ENCODE assay signal across 9 mouse cellular contexts in genomic region chr1:87786251-87786650, GRCm38 (mm10). TPM values are rescaled to one million over a fixed set of nuclear protein-coding genes. Genes with fewer than 3 reads are reported as not detected.
DNase-seq lines count a peak whose midpoint lies in the region; ATAC-seq lines count a peak whose summit lies in the region.
"Had no signal": no experiment of that assay in that cellular context is flagged by ENCODE, and none has a peak within 500 bp of the region (broad histone marks: within the 10 kb centered on the region; RNA-seq: fewer than 3 reads in every experiment).

No protein-coding gene starts in this region.

- H3K4me1 ChIP-seq in forebrain, embryonic 14.5 days (ENCODE audit: control insufficient read depth, insufficient read depth, low read length): no peaks in the 10 kb centered on the region
- no peaks in the 10 kb centered on the region for H3K4me1 ChIP-seq in forebrain, embryonic 12.5 days
- H3K4me1 ChIP-seq in midbrain, embryonic 10.5 days: no peaks in the 10 kb centered on the region
- H3K4me1 ChIP-seq: midbrain, embryonic 12.5 days had no signal

- H3K4me2 ChIP-seq in forebrain, embryonic 14.5 days (ENCODE audit: low read length): no peak overlapping the region
- H3K4me2 ChIP-seq in forebrain, embryonic 12.5 days: no peak overlapping the region
- H3K4me2 ChIP-seq: midbrain, embryonic 12.5 days had no signal

- no peaks in the 10 kb centered on the region for H3K9me3 ChIP-seq in forebrain, embryonic 14.5 days (replicated peaks; ENCODE audit: control insufficient read depth, low read length)
- no peaks in the 10 kb centered on the region for H3K9me3 ChIP-seq in forebrain, embryonic 12.5 days
- no peaks in the 10 kb centered on the region for H3K9me3 ChIP-seq in midbrain, embryonic 10.5 days (replicated peaks)
- H3K9me3 ChIP-seq: midbrain, embryonic 12.5 days had no signal

- DNase-seq in forebrain, embryonic 14.5 days (ENCODE audit: low spot score): peak; percentile 51
- peak; percentile 72 for DNase-seq in testis, postnatal 10 days (ENCODE audit: low spot score)
- DNase-seq in testis, postnatal 14 days (ENCODE audit: low spot score): no peak
- DNase-seq in left cerebral cortex, postnatal 36 days (ENCODE audit: low spot score in 2 of 2): peak; percentile 56 to 72
- no peak for DNase-seq in c-Kit-positive CD71-positive TER-119-positive erythroid progenitor cells, embryonic 14.5 days (ENCODE audit: low spot score)
- DNase-seq in cerebellum, adult 11 months: no peak
- no peak for DNase-seq in midbrain, embryonic 10.5 days (ENCODE audit: low spot score)

- no peak overlapping the region for H3K4me3 ChIP-seq in forebrain, embryonic 14.5 days (ENCODE audit: low read depth, low read length)
- no peak overlapping the region for H3K4me3 ChIP-seq in forebrain, embryonic 12.5 days (replicated peaks)
- no peak overlapping the region for H3K4me3 ChIP-seq in midbrain, embryonic 10.5 days
- H3K4me3 ChIP-seq: midbrain, embryonic 12.5 days had no signal

- H3K27me3 ChIP-seq in forebrain, embryonic 14.5 days (replicated peaks; ENCODE audit: control insufficient read depth, insufficient read depth, low read length): no peaks in the 10 kb centered on the region
- H3K27me3 ChIP-seq in forebrain, embryonic 12.5 days: no peaks in the 10 kb centered on the region
- no peaks in the 10 kb centered on the region for H3K27me3 ChIP-seq in midbrain, embryonic 10.5 days (ENCODE audit: low read depth, poor library complexity, severe bottlenecking)
- H3K27me3 ChIP-seq: midbrain, embryonic 12.5 days had no signal

- 79% methylated on average over 7 of the region's 7 CpGs for WGBS in forebrain, embryonic 14.5 days
- WGBS in forebrain, embryonic 12.5 days: 83% methylated on average over 7 of the region's 7 CpGs
- WGBS in midbrain, embryonic 10.5 days: 93% methylated on average over 7 of the region's 7 CpGs

- 0 out of 2 replicates have a peak overlapping the region, but pooled peaks have one; percentile 14 for H3K27ac ChIP-seq in forebrain, embryonic 14.5 days (ENCODE audit: low read depth, low read length)
- H3K27ac ChIP-seq in forebrain, embryonic 12.5 days: no peak overlapping the region
- H3K27ac ChIP-seq in midbrain, embryonic 10.5 days (replicated peaks): no peak overlapping the region
- H3K27ac ChIP-seq: midbrain, embryonic 12.5 days had no signal

- peaks cover 84% of the 10 kb centered on the region for H3K36me3 ChIP-seq in forebrain, embryonic 14.5 days (ENCODE audit: control insufficient read depth, insufficient read depth, low read length)
- peaks cover 84% of the 10 kb centered on the region for H3K36me3 ChIP-seq in forebrain, embryonic 12.5 days (replicated peaks)
- peaks cover 94% of the 10 kb centered on the region for H3K36me3 ChIP-seq in midbrain, embryonic 10.5 days

- H3K9ac ChIP-seq in forebrain, embryonic 14.5 days (ENCODE audit: low read length): no peak overlapping the region
- no peak overlapping the region for H3K9ac ChIP-seq in forebrain, embryonic 12.5 days
- H3K9ac ChIP-seq: midbrain, embryonic 12.5 days had no signal

- peak; percentile 52; the same call in 1 of the 2 replicates for ATAC-seq in forebrain, embryonic 14.5 days
- no peak for ATAC-seq in forebrain, embryonic 12.5 days (ENCODE audit: low FRiP score)

- intact Hi-C loops in left cerebral cortex, postnatal 36 days (cut with DNase I): loop anchor here (5.0 kb wide), 1 partner anchor 66 kb away; the partner anchor contains the start of gene Dgkd

RNA-seq across cellular contexts. Expression of gene Sag, which starts 17.2 kb away (rescaled TPM):
- polyA plus RNA-seq in forebrain, embryonic 14.5 days (2014; fragmentation: Nextera tagmentation; extraction: Ambion mirVana): 1.0 and 1.1 TPM in 2 replicates
- polyA plus RNA-seq in forebrain, embryonic 12.5 days (2016; fragmentation: Nextera tagmentation; extraction: Ambion mirVana): 2.7 TPM in 2 replicates
- total RNA-seq in left cerebral cortex, postnatal 36 days (2021): 1 to 10 TPM; 2.0 to 3.7 TPM
- 2.2 and 2.7 TPM in 2 replicates for polyA plus RNA-seq in midbrain, embryonic 10.5 days (2016; fragmentation: Nextera tagmentation; extraction: Ambion mirVana)

RNA-seq across cellular contexts. Expression of gene Atg16l1, which starts 30.6 kb away (rescaled TPM):
- polyA plus RNA-seq in forebrain, embryonic 14.5 days (2014; fragmentation: Nextera tagmentation; extraction: Ambion mirVana): 50.0 and 60.3 TPM in 2 replicates
- polyA plus RNA-seq in forebrain, embryonic 12.5 days (2016; fragmentation: Nextera tagmentation; extraction: Ambion mirVana): 46.6 and 51.4 TPM in 2 replicates
- 10 to 100 TPM; 56.6 to 77.5 TPM for total RNA-seq in left cerebral cortex, postnatal 36 days (2021)
- 33.2 and 39.8 TPM in 2 replicates for polyA plus RNA-seq in midbrain, embryonic 10.5 days (2016; fragmentation: Nextera tagmentation; extraction: Ambion mirVana)

Comparison
In these comparisons a context has a peak if more than half of its experiments do, and no peak if none do; other contexts are left out.
1. DNase-seq: peak in forebrain, embryonic 14.5 days (single experiment), testis, postnatal 10 days (single experiment) and left cerebral cortex, postnatal 36 days (2 of 2); none in testis, postnatal 14 days (single experiment), c-Kit-positive CD71-positive TER-119-positive erythroid progenitor cells, embryonic 14.5 days (single experiment), cerebellum, adult 11 months (single experiment) and midbrain, embryonic 10.5 days (single experiment).